Mouse (Mus musculus) intestine, embryonic 14.5 days (tissue): Measurements from ENCODE around the gene Fndc5. TPM values are rescaled to one million over a fixed set of nuclear protein-coding genes. Genes with fewer than 3 reads are reported as not detected.

Experiments
- ATAC-seq: fragments of 200-750 bp; cut with Nextera tagmentation; replicated peaks from 2 replicates; pipeline ENCODE4 v1.8.0; 2017; ENCODE audit warnings: low read depth, moderate number of reproducible peaks, moderate TSS enrichment, moderate library complexity; ENCODE audit not compliant: low FRiP score, low TSS enrichment
- DNase-seq: peaks from one replicate; pipeline ENCODE4 v3.0.0-alpha.2; 2018; ENCODE audit warnings: low spot score
- H3K27ac ChIP-seq: fragments of 300-500 bp; sonication (generic); 2 replicates; pipeline ENCODE4 v1.5.1; 2014; ENCODE audit warnings: low read depth, mild to moderate bottlenecking, control low read depth
- H3K27me3 ChIP-seq: fragments of 300-500 bp; sonication (generic); replicated peaks from 2 replicates; pipeline ENCODE4 v1.6.1; 2014; ENCODE audit warnings: low read length, control low read depth; ENCODE audit not compliant: control insufficient read depth, insufficient read depth
- H3K36me3 ChIP-seq: fragments of 300-500 bp; sonication (generic); 2 replicates; pipeline ENCODE4 v1.6.1; 2014; ENCODE audit warnings: low read length, control low read depth; ENCODE audit not compliant: control insufficient read depth, insufficient read depth
- H3K4me1 ChIP-seq: fragments of 300-500 bp; sonication (generic); replicated peaks from 2 replicates; pipeline ENCODE4 v1.6.1; 2014; ENCODE audit warnings: low read length, control low read depth, mixed read lengths; ENCODE audit not compliant: control insufficient read depth, insufficient read depth
- H3K4me2 ChIP-seq: fragments of 300-500 bp; sonication (generic); 2 replicates; pipeline ENCODE4 v1.6.1; 2014; ENCODE audit warnings: low read length
- H3K4me3 ChIP-seq: fragments of 300-500 bp; sonication (generic); 2 replicates; pipeline ENCODE4 v1.5.1; 2014; ENCODE audit warnings: low read depth, low read length, control low read depth, mixed read lengths
- H3K9ac ChIP-seq: fragments of 300-500 bp; sonication (generic); 2 replicates; pipeline ENCODE4 v1.6.1; 2014; ENCODE audit warnings: mild to moderate bottlenecking, low read length
- H3K9me3 ChIP-seq: fragments of 300-500 bp; sonication (generic); 2 replicates; pipeline ENCODE4 v1.6.1; 2016; ENCODE audit warnings: low read length, control low read depth; ENCODE audit not compliant: control insufficient read depth
- WGBS: fragments of 180-500 bp; shearing (Covaris S2); extraction: QIAGEN DNeasy Blood & Tissue Kit; methylation state at CpG from one replicate; pipeline ENCODE4 v1.1.7; 2014; 5-methylcytosine and 5-hydroxymethylcytosine counted together
- polyA plus RNA-seq: library from polyadenylated mRNA; unstranded; fragments of >200 nt; fragmentation: Nextera tagmentation; extraction: Ambion mirVana; gene quantifications from 2 replicates; pipeline ENCODE4 v1.2.1, GENCODE M21; 2014

The Fndc5 gene
- 1.7 and 2.4 TPM in 2 replicates for polyA plus RNA-seq

GRCm38 (mm10) chr4:129136579-129137391 is at the start of gene Fndc5:
Gene Fndc5, plus strand, starts transcription at chr4:129136999.
- peak within 1 kb of the TSS; percentile 53 for H3K9ac ChIP-seq
- WGBS, result 1% methylated on average over 56 of the region's 80 CpGs
- ATAC-seq, result peak; percentile 20; the same call in 1 of the 2 replicates
- DNase-seq, result no peak
- H3K9me3 ChIP-seq, result no peaks in the 10 kb centered on the region
- H3K4me2 ChIP-seq, result peak within 1 kb of the TSS; percentile 93
- H3K4me3 ChIP-seq, result peak within 1 kb of the TSS; percentile 55
- H3K27ac ChIP-seq, result no peak within 1 kb of the TSS
- H3K4me1 ChIP-seq, result peaks cover 8% of the 10 kb centered on the region; the same call in 1 of the 2 replicates
- H3K36me3 ChIP-seq, result no peaks in the 10 kb centered on the region
- H3K27me3 ChIP-seq, result peaks cover 34% of the 10 kb centered on the region

- DNase-seq, result no peak
- Histone ChIP-seq H3K27me3 (no peaks in the 10 kb centered on the region), H3K36me3 (peaks cover 10% of the 10 kb centered on the region; the same call in 1 of the 2 replicates), H3K9ac (no peak overlapping the region), H3K27ac (no peak overlapping the region), H3K4me1 (no peaks in the 10 kb centered on the region), H3K4me3 (no peak overlapping the region), H3K4me2 (no peak overlapping the region), H3K9me3 (no peaks in the 10 kb centered on the region)
- ATAC-seq, result no peak
- WGBS, result 46% methylated on average over 5 of the region's 5 CpGs
Measured at GRCm38 (mm10) chr4:129087850-129088249, 48.9 kb upstream of the Fndc5 start.

GRCm38 (mm10) chr4:129095276-129095675 is 41.5 kb upstream of the Fndc5 start:
- H3K9ac ChIP-seq, result no peak overlapping the region
- DNase-seq (no peak), ATAC-seq (no peak)
- no peaks in the 10 kb centered on the region for H3K4me1 ChIP-seq
- no peak overlapping the region for H3K4me2 ChIP-seq
- no peaks in the 10 kb centered on the region for H3K36me3 ChIP-seq
- no peak overlapping the region for H3K4me3 ChIP-seq
- 28% methylated on average over 15 of the region's 15 CpGs for WGBS
- no peak overlapping the region for H3K27ac ChIP-seq
- no peaks in the 10 kb centered on the region for H3K9me3 ChIP-seq
- H3K27me3 ChIP-seq, result no peaks in the 10 kb centered on the region; the same call in 1 of the 2 replicates

- Histone ChIP-seq H3K27ac (no peak overlapping the region), H3K4me3 (no peak overlapping the region), H3K9me3 (no peaks in the 10 kb centered on the region), H3K27me3 (no peaks in the 10 kb centered on the region; the same call in 1 of the 2 replicates), H3K4me2 (no peak overlapping the region), H3K36me3 (no peaks in the 10 kb centered on the region), H3K9ac (no peak overlapping the region), H3K4me1 (no peaks in the 10 kb centered on the region)
- 71% methylated on average over 7 of the region's 7 CpGs for WGBS
- no peak for DNase-seq
- ATAC-seq, result no peak
Measured at GRCm38 (mm10) chr4:129097006-129097405, 39.8 kb upstream of the Fndc5 start.

- no peak for DNase-seq
- 72% methylated on average over 14 of the region's 14 CpGs for WGBS
- Histone ChIP-seq H3K27ac (no peak overlapping the region), H3K9ac (no peak overlapping the region), H3K9me3 (no peaks in the 10 kb centered on the region), H3K36me3 (no peaks in the 10 kb centered on the region), H3K4me1 (peaks cover 6% of the 10 kb centered on the region), H3K4me2 (no peak overlapping the region), H3K4me3 (no peak overlapping the region), H3K27me3 (peaks cover 24% of the 10 kb centered on the region)
- no peak; the same call in 1 of the 2 replicates for ATAC-seq
Measured at GRCm38 (mm10) chr4:129102133-129102829, 34.5 kb upstream of the Fndc5 start.

GRCm38 (mm10) chr4:129105356-129105755 is 31.4 kb upstream of the Fndc5 start, which contains the start of gene Tmem54:
Gene Tmem54, plus strand, starts transcription at chr4:129105548.
- H3K27me3 ChIP-seq, result peaks cover 24% of the 10 kb centered on the region
- H3K4me2 ChIP-seq, result peak within 1 kb of the TSS; percentile 44
- WGBS, result 2% methylated on average over 40 of the region's 40 CpGs
- H3K36me3 ChIP-seq, result no peaks in the 10 kb centered on the region
- DNase-seq (peak; percentile 74), ATAC-seq (peak; percentile 80)
- H3K27ac ChIP-seq, result no peak within 1 kb of the TSS
- peak within 1 kb of the TSS; percentile 30 for H3K4me3 ChIP-seq
- H3K4me1 ChIP-seq, result peaks cover 10% of the 10 kb centered on the region
- H3K9me3 ChIP-seq, result no peaks in the 10 kb centered on the region
- H3K9ac ChIP-seq, result peak within 1 kb of the TSS; percentile 27; the same call in 1 of the 2 replicates

- no peaks in the 10 kb centered on the region for H3K9me3 ChIP-seq
- H3K4me3 ChIP-seq, result peak overlapping the region; percentile 30
- no peak overlapping the region for H3K27ac ChIP-seq
- H3K9ac ChIP-seq, result peak overlapping the region; percentile 27; the same call in 1 of the 2 replicates
- peaks cover 24% of the 10 kb centered on the region for H3K27me3 ChIP-seq
- H3K4me2 ChIP-seq, result peak overlapping the region; percentile 44
- DNase-seq, result no peak
- 25% methylated on average over 9 of the region's 9 CpGs for WGBS
- H3K36me3 ChIP-seq, result no peaks in the 10 kb centered on the region
- ATAC-seq, result no peak
- H3K4me1 ChIP-seq, result peaks cover 10% of the 10 kb centered on the region
Measured at GRCm38 (mm10) chr4:129106073-129106472, 30.7 kb upstream of the Fndc5 start.

GRCm38 (mm10) chr4:129107348-129107899 is 29.4 kb upstream of the Fndc5 start:
- Histone ChIP-seq H3K27ac (no peak overlapping the region), H3K9me3 (no peaks in the 10 kb centered on the region), H3K9ac (no peak overlapping the region), H3K27me3 (peaks cover 24% of the 10 kb centered on the region), H3K4me2 (no peak overlapping the region), H3K36me3 (no peaks in the 10 kb centered on the region), H3K4me1 (peaks cover 16% of the 10 kb centered on the region), H3K4me3 (no peak overlapping the region)
- DNase-seq, result no peak
- ATAC-seq, result no peak
- WGBS, result 66% methylated on average over 10 of the region's 10 CpGs
